Mouse (Mus musculus): ENCODE data around the gene Lnpk. TPM values are rescaled to one million over a fixed set of nuclear protein-coding genes. Genes with fewer than 3 reads are reported as not detected.
A peak's percentile ranks its signal among the peaks of the same experiment; 100 is the strongest.

Gene Lnpk
- total RNA-seq, 1 experiment = 36.1 TPM

DNA sequence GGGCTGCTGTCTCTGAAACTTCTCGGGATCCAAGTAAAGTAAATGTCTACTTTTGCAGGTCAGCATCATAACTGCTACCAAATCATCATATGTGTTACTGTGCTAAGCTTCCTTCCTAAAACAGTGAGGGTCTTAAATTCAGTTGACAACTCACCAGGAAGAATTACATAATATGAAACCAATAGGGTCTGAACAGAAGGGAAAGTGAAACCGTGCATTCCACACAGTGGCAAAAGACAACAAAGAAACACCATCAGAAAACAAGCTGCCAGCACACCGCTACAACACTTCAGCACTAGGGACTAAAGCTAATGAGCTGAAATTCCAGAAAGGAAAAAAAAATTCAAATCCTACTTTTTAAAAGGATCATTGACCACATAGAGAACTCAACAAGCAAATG, 17.9 kb upstream of the Lnpk start:
- Histone ChIP-seq H3K27ac (ENCODE audit: insufficient read depth, low read depth, low read length, poor library complexity, severe bottlenecking) (no peak overlapping the region), H3K9ac (ENCODE audit: insufficient read depth, low read depth, low read length, poor library complexity, severe bottlenecking) (no peak overlapping the region), H3K36me3 (ENCODE audit: control insufficient read depth, insufficient read depth, low read length, poor library complexity, severe bottlenecking) (no peaks in the 10 kb centered on the region), H3K9me3 (ENCODE audit: control insufficient read depth, insufficient read depth, low read depth, low read length) (no peaks in the 10 kb centered on the region), H3K4me1 (ENCODE audit: control insufficient read depth in 2 of 2, insufficient read depth in 2 of 2, low read length in 2 of 2, poor library complexity in 1 of 2) (no peaks in the 10 kb centered on the region), H3K4me3 (ENCODE audit: insufficient read depth in 1 of 2, low read depth in 1 of 2, low read length in 2 of 2, poor library complexity in 1 of 2, severe bottlenecking in 1 of 2) (no peak overlapping the region)
- no peak for DNase-seq (ENCODE audit: low read depth, low spot score)
- TF ChIP-seq ZC3H11A (IDR thresholded peaks at IDR 0.05; ENCODE audit: borderline replicate concordance, low read depth, low read length) (no peak), HCFC1 (IDR thresholded peaks at IDR 0.05; ENCODE audit: borderline replicate concordance, insufficient read depth, low read length) (no peak), MAFK (IDR thresholded peaks at IDR 0.05; ENCODE audit: insufficient read depth, low read depth, low read length) (no peak), ZNF384 (IDR thresholded peaks at IDR 0.05; ENCODE audit: low read depth, low read length) (no peak)
- in situ Hi-C loops (cut with MboI; ENCODE audit: low sequenced_read_pairs in 2 of 2, unreplicated experiment in 2 of 2) = no loop called here

DNA sequence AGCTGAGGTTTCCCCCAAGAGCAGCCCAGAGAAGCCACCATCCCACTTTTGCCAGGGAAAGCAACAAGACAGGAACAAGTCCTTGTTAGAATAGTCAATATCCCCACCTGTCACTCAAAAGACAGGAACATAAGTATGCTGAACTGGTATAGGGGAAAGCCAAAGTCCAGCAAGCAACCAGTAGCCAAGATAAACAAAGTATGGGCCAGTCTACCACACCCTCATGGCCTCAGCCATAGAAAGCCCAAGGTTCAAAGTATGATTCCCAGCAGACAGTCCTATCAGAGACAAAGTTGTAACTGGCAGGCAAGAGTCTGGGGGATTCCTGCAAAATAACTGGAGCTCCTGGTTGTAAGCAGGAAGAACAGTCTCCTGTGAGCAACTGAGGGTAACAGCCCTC, 16.9 kb upstream of the Lnpk start:
- in situ Hi-C loops (cut with MboI; ENCODE audit: low sequenced_read_pairs in 2 of 2, unreplicated experiment in 2 of 2) = no loop called here
- no peak for TF ChIP-seq ZNF384 (IDR thresholded peaks at IDR 0.05; ENCODE audit: low read depth, low read length)
- TF ChIP-seq CHD2 (IDR thresholded peaks at IDR 0.05; ENCODE audit: low read depth, low read length) = no peak
- TF ChIP-seq HCFC1 (IDR thresholded peaks at IDR 0.05; ENCODE audit: borderline replicate concordance, insufficient read depth, low read length) = no peak
- no peak for TF ChIP-seq ZC3H11A (IDR thresholded peaks at IDR 0.05; ENCODE audit: borderline replicate concordance, low read depth, low read length)
- TF ChIP-seq MAFK (IDR thresholded peaks at IDR 0.05; ENCODE audit: insufficient read depth, low read depth, low read length) = no peak
- Histone ChIP-seq H3K9me3 (ENCODE audit: control insufficient read depth, insufficient read depth, low read depth, low read length) (no peaks in the 10 kb centered on the region), H3K4me1 (ENCODE audit: control insufficient read depth in 2 of 2, insufficient read depth in 2 of 2, low read length in 2 of 2, poor library complexity in 1 of 2) (no peaks in the 10 kb centered on the region), H3K36me3 (ENCODE audit: control insufficient read depth, insufficient read depth, low read length, poor library complexity, severe bottlenecking) (no peaks in the 10 kb centered on the region), H3K27ac (ENCODE audit: insufficient read depth, low read depth, low read length, poor library complexity, severe bottlenecking) (no peak overlapping the region), H3K9ac (ENCODE audit: insufficient read depth, low read depth, low read length, poor library complexity, severe bottlenecking) (no peak overlapping the region), H3K4me3 (ENCODE audit: insufficient read depth in 1 of 2, low read depth in 1 of 2, low read length in 2 of 2, poor library complexity in 1 of 2, severe bottlenecking in 1 of 2) (no peak overlapping the region)
- DNase-seq (ENCODE audit: low read depth, low spot score) = no peak

DNA sequence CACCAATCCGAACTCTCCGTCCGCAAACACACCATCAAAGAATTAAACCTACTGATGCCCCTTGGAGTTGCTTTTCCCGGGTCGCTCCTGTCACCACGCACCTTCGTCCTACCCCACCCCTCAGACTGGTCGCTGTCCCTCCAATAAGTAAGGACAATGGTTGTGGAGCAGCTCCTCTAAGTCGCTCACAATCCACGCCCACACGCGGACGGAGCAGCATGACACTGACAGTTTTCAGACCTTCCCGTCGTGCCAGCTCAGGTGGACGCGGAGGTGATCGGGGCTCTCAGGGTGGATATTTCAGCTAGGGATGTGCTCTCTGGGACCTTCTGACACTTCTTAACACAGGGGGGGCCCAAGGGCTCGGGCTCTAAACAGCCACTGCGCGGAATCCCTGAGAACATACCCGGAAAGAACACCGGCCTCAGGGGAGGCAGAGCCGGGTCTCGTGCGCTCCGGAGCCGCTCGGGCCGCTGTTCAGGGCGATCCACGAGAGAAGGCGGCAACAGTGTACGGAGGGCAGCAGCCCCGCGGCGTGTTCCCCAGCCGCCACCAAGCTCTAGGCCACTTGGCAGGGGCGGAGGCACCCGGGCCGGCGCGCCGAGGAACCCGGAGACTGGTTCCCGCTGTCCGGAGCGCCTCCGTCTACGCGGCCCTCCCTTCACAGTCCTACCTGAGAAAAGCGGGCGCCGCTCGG, 941 bp downstream of the Lnpk start:
- H3K27ac ChIP-seq (ENCODE audit: insufficient read depth, low read depth, low read length, poor library complexity, severe bottlenecking) = 0 out of 2 replicates have a peak overlapping the region, but pooled peaks have one; percentile 19
- H3K9me3 ChIP-seq (ENCODE audit: control insufficient read depth, insufficient read depth, low read depth, low read length) = no peaks in the 10 kb centered on the region
- no peak for DNase-seq (ENCODE audit: low read depth, low spot score)
- peak overlapping the region; percentile 78 to 80 for H3K4me3 ChIP-seq (ENCODE audit: insufficient read depth in 1 of 2, low read depth in 1 of 2, low read length in 2 of 2, poor library complexity in 1 of 2, severe bottlenecking in 1 of 2)
- H3K36me3 ChIP-seq (ENCODE audit: control insufficient read depth, insufficient read depth, low read length, poor library complexity, severe bottlenecking) = no peaks in the 10 kb centered on the region
- TF ChIP-seq ZC3H11A (IDR thresholded peaks at IDR 0.05; ENCODE audit: borderline replicate concordance, low read depth, low read length) (no peak), CHD2 (IDR thresholded peaks at IDR 0.05; ENCODE audit: low read depth, low read length) (no peak), MAFK (IDR thresholded peaks at IDR 0.05; ENCODE audit: insufficient read depth, low read depth, low read length) (no peak)
- in situ Hi-C loops (cut with MboI; ENCODE audit: low sequenced_read_pairs in 2 of 2, unreplicated experiment in 2 of 2) = no loop called here
- H3K4me1 ChIP-seq (ENCODE audit: control insufficient read depth in 2 of 2, insufficient read depth in 2 of 2, low read length in 2 of 2, poor library complexity in 1 of 2) = no peaks in the 10 kb centered on the region; a peak in 1 of 4 replicates
- H3K9ac ChIP-seq (ENCODE audit: insufficient read depth, low read depth, low read length, poor library complexity, severe bottlenecking) = peak overlapping the region; percentile 88

DNA sequence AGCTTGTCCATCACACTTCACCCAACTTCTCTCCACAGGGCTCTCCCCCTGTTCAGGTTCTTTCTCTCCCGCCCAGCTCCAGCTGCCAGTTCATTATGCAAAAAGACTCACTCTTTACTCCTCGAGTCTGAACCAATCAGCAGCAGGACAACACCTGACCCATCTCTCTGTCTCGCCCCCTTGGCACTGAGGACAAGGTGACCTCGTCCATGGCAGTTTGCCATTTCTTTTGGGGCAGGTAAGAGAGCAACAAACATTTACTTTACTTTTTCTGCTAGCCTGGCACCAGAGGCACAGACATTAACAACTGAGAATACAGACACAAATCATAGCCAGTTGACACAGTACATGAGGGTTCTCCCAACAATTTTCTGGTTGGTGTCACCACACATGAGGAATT, 8.8 kb downstream of the Lnpk start:
- H3K9ac ChIP-seq (ENCODE audit: insufficient read depth, low read depth, low read length, poor library complexity, severe bottlenecking) = no peak overlapping the region
- no peak overlapping the region for H3K27ac ChIP-seq (ENCODE audit: insufficient read depth, low read depth, low read length, poor library complexity, severe bottlenecking)
- H3K4me3 ChIP-seq (ENCODE audit: insufficient read depth in 1 of 2, low read depth in 1 of 2, low read length in 2 of 2, poor library complexity in 1 of 2, severe bottlenecking in 1 of 2) = no peak overlapping the region
- H3K36me3 ChIP-seq (ENCODE audit: control insufficient read depth, insufficient read depth, low read length, poor library complexity, severe bottlenecking) = no peaks in the 10 kb centered on the region
- H3K9me3 ChIP-seq (ENCODE audit: control insufficient read depth, insufficient read depth, low read depth, low read length) = no peaks in the 10 kb centered on the region
- no peak for TF ChIP-seq ZNF384 (IDR thresholded peaks at IDR 0.05; ENCODE audit: low read depth, low read length)
- no peak for TF ChIP-seq HCFC1 (IDR thresholded peaks at IDR 0.05; ENCODE audit: borderline replicate concordance, insufficient read depth, low read length)
- TF ChIP-seq CHD2 (IDR thresholded peaks at IDR 0.05; ENCODE audit: low read depth, low read length) = no peak
- TF ChIP-seq MAFK (IDR thresholded peaks at IDR 0.05; ENCODE audit: insufficient read depth, low read depth, low read length) = no peak
- TF ChIP-seq ZC3H11A (IDR thresholded peaks at IDR 0.05; ENCODE audit: borderline replicate concordance, low read depth, low read length) = no peak
- no peaks in the 10 kb centered on the region for H3K4me1 ChIP-seq (ENCODE audit: control insufficient read depth in 2 of 2, insufficient read depth in 2 of 2, low read length in 2 of 2, poor library complexity in 1 of 2)
- DNase-seq (ENCODE audit: low read depth, low spot score) = no peak
- in situ Hi-C loops (cut with MboI; ENCODE audit: low sequenced_read_pairs in 2 of 2, unreplicated experiment in 2 of 2) = no loop called here

DNA sequence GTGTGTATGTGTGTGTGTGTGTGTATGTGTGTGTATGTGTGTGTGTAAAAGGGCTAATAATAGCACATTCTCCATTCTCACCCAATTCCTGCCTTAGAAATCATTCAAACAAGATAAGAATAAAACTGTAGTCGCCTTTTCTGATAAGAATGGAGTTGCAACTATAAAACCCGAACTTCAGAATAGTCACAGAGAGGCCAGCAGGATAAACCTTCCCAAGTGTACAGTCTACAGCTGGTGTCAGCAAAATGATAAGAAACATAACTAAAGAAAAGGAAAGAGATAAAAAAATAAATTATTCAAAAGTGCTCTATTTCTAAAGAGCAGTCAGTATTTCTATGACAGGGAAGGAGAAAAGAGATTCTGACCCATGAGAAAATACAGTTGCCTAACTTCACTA, 19.4 kb downstream of the Lnpk start:
- in situ Hi-C loops (cut with MboI; ENCODE audit: low sequenced_read_pairs in 2 of 2, unreplicated experiment in 2 of 2) = no loop called here
- Histone ChIP-seq H3K9me3 (ENCODE audit: control insufficient read depth, insufficient read depth, low read depth, low read length) (no peaks in the 10 kb centered on the region), H3K9ac (ENCODE audit: insufficient read depth, low read depth, low read length, poor library complexity, severe bottlenecking) (no peak overlapping the region), H3K36me3 (ENCODE audit: control insufficient read depth, insufficient read depth, low read length, poor library complexity, severe bottlenecking) (no peaks in the 10 kb centered on the region), H3K4me1 (ENCODE audit: control insufficient read depth in 2 of 2, insufficient read depth in 2 of 2, low read length in 2 of 2, poor library complexity in 1 of 2) (peaks cover 0 to 3% of the 10 kb centered on the region in 2 experiments; a peak in 1 of 4 replicates), H3K4me3 (ENCODE audit: insufficient read depth in 1 of 2, low read depth in 1 of 2, low read length in 2 of 2, poor library complexity in 1 of 2, severe bottlenecking in 1 of 2) (no peak overlapping the region), H3K27ac (ENCODE audit: insufficient read depth, low read depth, low read length, poor library complexity, severe bottlenecking) (no peak overlapping the region)
- DNase-seq (ENCODE audit: low read depth, low spot score) = no peak
- TF ChIP-seq MAFK (IDR thresholded peaks at IDR 0.05; ENCODE audit: insufficient read depth, low read depth, low read length) (no peak), ZC3H11A (IDR thresholded peaks at IDR 0.05; ENCODE audit: borderline replicate concordance, low read depth, low read length) (no peak), ZNF384 (IDR thresholded peaks at IDR 0.05; ENCODE audit: low read depth, low read length) (no peak), CHD2 (IDR thresholded peaks at IDR 0.05; ENCODE audit: low read depth, low read length) (no peak), HCFC1 (IDR thresholded peaks at IDR 0.05; ENCODE audit: borderline replicate concordance, insufficient read depth, low read length) (no peak)

All from ES-E14 (cell line).